ENCODE assay signal across 21 mouse cellular contexts in the genomic region with DNA sequence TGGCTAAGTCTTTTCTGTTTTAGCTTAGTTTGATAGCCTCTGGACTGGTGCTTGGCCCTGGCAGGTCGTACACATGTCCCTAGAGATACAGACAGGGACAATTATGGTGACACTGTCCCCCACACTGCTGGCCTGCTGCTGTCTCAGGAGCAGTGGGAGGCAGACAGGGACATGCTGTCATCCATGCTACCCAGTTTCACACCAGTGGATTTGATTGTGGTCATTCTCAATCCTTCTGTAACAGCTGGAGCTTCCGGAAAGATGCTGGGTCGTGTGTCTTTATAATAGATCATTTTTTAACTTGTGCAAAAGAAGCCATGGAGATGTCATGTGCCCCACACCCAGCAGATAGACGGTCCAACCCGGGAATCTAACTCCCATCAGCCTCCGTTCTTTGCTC.
"Had no signal": no experiment of that assay in that cellular context is flagged by ENCODE, and none has a peak within 500 bp of the region (broad histone marks: within the 10 kb centered on the region; RNA-seq: fewer than 3 reads in every experiment).

No protein-coding gene starts in this region.

- H3K4me3 ChIP-seq: layer of hippocampus, adult 2 months; liver, embryonic 12.5 days; liver, embryonic 15.5 days; lung, embryonic 15.5 days; megakaryocyte, embryonic 14.5 days; midbrain, embryonic 12.5 days; midbrain, embryonic 15.5 days; neural tube, embryonic 13.5 days; stomach, embryonic 15.5 days had no signal

- H3K36me3 ChIP-seq: liver, embryonic 12.5 days; liver, embryonic 15.5 days; lung, embryonic 15.5 days; midbrain, embryonic 12.5 days; midbrain, embryonic 15.5 days; neural tube, embryonic 13.5 days; stomach, embryonic 15.5 days had no signal

- ATAC-seq: liver, embryonic 12.5 days; midbrain, embryonic 15.5 days had no signal

- H3K4me2 ChIP-seq: liver, embryonic 12.5 days; liver, embryonic 15.5 days; lung, embryonic 15.5 days; midbrain, embryonic 12.5 days; midbrain, embryonic 15.5 days; neural tube, embryonic 13.5 days; stomach, embryonic 15.5 days had no signal

- H3K9me3 ChIP-seq: liver, embryonic 12.5 days; liver, embryonic 15.5 days; lung, embryonic 15.5 days; megakaryocyte, embryonic 14.5 days; midbrain, embryonic 12.5 days; midbrain, embryonic 15.5 days; neural tube, embryonic 13.5 days; stomach, embryonic 15.5 days had no signal

- H3K4me1 ChIP-seq: liver, embryonic 12.5 days; liver, embryonic 15.5 days; midbrain, embryonic 12.5 days; midbrain, embryonic 15.5 days had no signal

- H3K9ac ChIP-seq: liver, embryonic 12.5 days; liver, embryonic 15.5 days; lung, embryonic 15.5 days; midbrain, embryonic 12.5 days; midbrain, embryonic 15.5 days; neural tube, embryonic 13.5 days; stomach, embryonic 15.5 days had no signal

- H3K27me3 ChIP-seq: lung, embryonic 15.5 days; midbrain, embryonic 12.5 days; midbrain, embryonic 15.5 days; neural tube, embryonic 13.5 days; stomach, embryonic 15.5 days had no signal

- H3K27ac ChIP-seq: kidney, postnatal 0 days; layer of hippocampus, adult 2 months; liver, embryonic 12.5 days; liver, embryonic 15.5 days; lung, embryonic 15.5 days; midbrain, embryonic 12.5 days; midbrain, embryonic 15.5 days; neural tube, embryonic 13.5 days; stomach, embryonic 15.5 days had no signal

- DNase-seq: kidney, adult 2 months; kidney, postnatal 25 days; layer of hippocampus, adult 9-11 months; liver; lung, adult 18-20 months; lung, postnatal 10 days; lung, postnatal 36 days; retina, postnatal 1 day; right cerebral cortex, postnatal 25 days; spleen, adult 18-20 months; thymus, postnatal 36 days had no signal
